Mouse (Mus musculus): ENCODE measurements around the gene Rtn4ip1.

DNA sequence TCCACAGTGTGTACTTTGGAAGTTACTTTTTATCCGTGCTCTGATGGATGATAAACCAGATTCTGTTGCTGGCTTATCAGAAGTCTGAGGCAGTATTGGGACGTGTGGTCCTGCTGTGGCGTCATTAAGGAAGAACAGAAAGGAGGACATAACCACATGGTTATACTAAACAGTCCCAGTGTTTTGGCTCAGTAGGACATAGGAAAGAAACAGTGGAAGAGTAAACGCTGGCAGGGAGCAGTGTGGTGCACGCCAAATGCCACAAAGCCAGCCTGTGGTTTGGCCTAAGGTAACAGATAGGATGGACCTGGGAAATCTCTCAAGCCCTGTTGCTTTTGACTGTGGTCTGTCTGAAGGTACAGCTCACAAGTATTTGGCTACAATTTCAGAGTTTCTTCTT is 27.0 kb downstream of the Rtn4ip1 start:
- no peak for TF ChIP-seq CTCF (IDR thresholded peaks at IDR 0.05; ENCODE audit: control insufficient read depth, insufficient read depth, insufficient read length)
- no peak for TF ChIP-seq MYOD1 (IDR thresholded peaks at IDR 0.05; ENCODE audit: control insufficient read depth, insufficient read length, low read depth)
- no peak for TF ChIP-seq USF1 (IDR thresholded peaks at IDR 0.05; ENCODE audit: low read depth)
- no peak for TF ChIP-seq MAX (IDR thresholded peaks at IDR 0.05)

Data from C2C12 (cell line).